Mouse (Mus musculus) midbrain, embryonic 11.5 days (tissue): ENCODE results near the gene Wdr25. TPM values are rescaled to one million over a fixed set of nuclear protein-coding genes. Genes with fewer than 3 reads are reported as not detected.

Experiments
- ATAC-seq: fragments of 200-750 bp; cut with Nextera tagmentation; 2 replicates; pipeline ENCODE4 v1.8.0; 2017; ENCODE audit warnings: moderate TSS enrichment, moderate library complexity; ENCODE audit not compliant: low FRiP score
- DNase-seq: peaks from one replicate; pipeline ENCODE4 v3.0.0; 2015; ENCODE audit warnings: low spot score; ENCODE audit errors: missing footprints
- H3K27ac ChIP-seq: fragments of 300-500 bp; sonication (generic); 2 replicates; pipeline ENCODE4 v1.5.1; 2014; ENCODE audit warnings: low read depth, low read length
- H3K27me3 ChIP-seq: fragments of 300-500 bp; sonication (generic); 2 replicates; pipeline ENCODE4 v1.6.1; 2014; ENCODE audit warnings: mild to moderate bottlenecking, low read length, moderate library complexity, mixed read lengths; ENCODE audit not compliant: control insufficient read depth, insufficient read depth
- H3K36me3 ChIP-seq: fragments of 300-500 bp; sonication (generic); 2 replicates; pipeline ENCODE4 v1.6.1; 2014; ENCODE audit warnings: mild to moderate bottlenecking, low read length, moderate library complexity, mixed read lengths; ENCODE audit not compliant: control insufficient read depth, insufficient read depth
- H3K4me1 ChIP-seq: fragments of 300-500 bp; sonication (generic); 2 replicates; pipeline ENCODE4 v1.6.1; 2014; ENCODE audit warnings: low read length; ENCODE audit not compliant: control insufficient read depth, insufficient read depth
- H3K4me2 ChIP-seq: fragments of 300-500 bp; sonication (generic); 2 replicates; pipeline ENCODE4 v1.6.1; 2014; ENCODE audit warnings: mild to moderate bottlenecking, moderate library complexity
- H3K4me3 ChIP-seq: fragments of 300-500 bp; sonication (generic); 2 replicates; pipeline ENCODE4 v1.5.1; 2014; ENCODE audit warnings: low read depth, low read length
- H3K9ac ChIP-seq: fragments of 300-500 bp; sonication (generic); 2 replicates; pipeline ENCODE4 v1.6.1; 2014; ENCODE audit warnings: low read length
- H3K9me3 ChIP-seq: fragments of 300-500 bp; sonication (generic); 2 replicates; pipeline ENCODE4 v1.6.1; 2016; ENCODE audit warnings: low read length; ENCODE audit not compliant: control insufficient read depth
- WGBS: fragments of 180-500 bp; shearing (Covaris S2); extraction: QIAGEN DNeasy Blood & Tissue Kit; methylation state at CpG from one replicate; pipeline ENCODE4 v1.1.7; 2014; 5-methylcytosine and 5-hydroxymethylcytosine counted together
- polyA plus RNA-seq: library from polyadenylated mRNA; unstranded; fragments of >200 nt; fragmentation: Nextera tagmentation; extraction: Ambion mirVana; gene quantifications from 2 replicates; pipeline ENCODE4 v1.2.1, GENCODE M21; 2014

Wdr25 gene
- polyA plus RNA-seq, 1 experiment from 2014 or later = 4.7 TPM

DNA sequence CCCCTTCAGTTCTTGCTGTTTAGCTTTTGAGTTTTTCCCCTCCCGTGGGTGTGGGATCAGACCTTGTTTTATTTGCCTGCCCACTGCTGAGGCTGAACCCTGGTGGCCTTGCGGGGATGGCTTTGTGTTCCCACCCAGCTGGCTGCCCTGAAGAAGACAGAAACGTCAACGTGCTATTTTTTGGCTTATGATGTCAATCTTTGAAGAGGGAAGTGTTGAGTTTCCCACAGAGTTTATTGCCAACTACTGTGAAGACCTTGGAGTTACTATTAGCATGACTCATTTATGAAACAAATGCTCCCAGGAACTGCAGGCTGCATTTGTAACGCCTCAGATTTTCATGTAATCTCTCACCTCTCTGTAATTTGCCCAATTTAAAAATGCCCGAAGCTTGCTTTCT is 43.4 kb downstream of the Wdr25 start:
- no peaks in the 10 kb centered on the region for H3K36me3 ChIP-seq
- H3K4me2 ChIP-seq = no peak overlapping the region
- no peaks in the 10 kb centered on the region; the same call in 1 of the 2 replicates for H3K4me1 ChIP-seq
- H3K9me3 ChIP-seq = no peaks in the 10 kb centered on the region
- no peaks in the 10 kb centered on the region for H3K27me3 ChIP-seq
- no peak for ATAC-seq
- no peak overlapping the region for H3K9ac ChIP-seq
- WGBS = 73% methylated on average over 6 of the region's 6 CpGs
- H3K27ac ChIP-seq = no peak overlapping the region
- no peak for DNase-seq
- no peak overlapping the region for H3K4me3 ChIP-seq

DNA sequence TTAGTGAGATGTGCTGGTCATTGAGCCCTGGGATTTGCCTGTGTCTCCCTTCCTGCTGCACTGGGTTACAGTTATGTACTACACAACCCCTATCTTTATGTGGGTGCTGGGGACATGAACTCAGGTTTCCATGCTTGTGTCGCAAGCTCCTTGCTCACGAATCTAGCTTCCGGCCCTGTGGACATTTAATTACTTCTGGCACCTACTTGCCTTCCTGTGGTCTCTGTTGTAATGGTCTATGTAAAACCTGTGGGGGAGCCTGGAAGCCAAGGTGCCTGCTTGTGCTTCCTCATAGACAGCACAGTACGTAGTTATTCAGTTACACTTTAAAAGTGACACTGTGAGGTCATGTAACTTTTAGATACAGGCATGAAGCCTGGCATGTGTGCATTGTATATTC is 44.1 kb downstream of the Wdr25 start:
- ATAC-seq (no peak), DNase-seq (no peak)
- no peaks in the 10 kb centered on the region for H3K27me3 ChIP-seq
- no peak overlapping the region for H3K4me3 ChIP-seq
- H3K9ac ChIP-seq = no peak overlapping the region
- no peaks in the 10 kb centered on the region for H3K9me3 ChIP-seq
- no peak overlapping the region for H3K4me2 ChIP-seq
- no peak overlapping the region for H3K27ac ChIP-seq
- H3K36me3 ChIP-seq = no peaks in the 10 kb centered on the region
- 83% methylated on average over 4 of the region's 4 CpGs for WGBS
- no peaks in the 10 kb centered on the region for H3K4me1 ChIP-seq

DNA sequence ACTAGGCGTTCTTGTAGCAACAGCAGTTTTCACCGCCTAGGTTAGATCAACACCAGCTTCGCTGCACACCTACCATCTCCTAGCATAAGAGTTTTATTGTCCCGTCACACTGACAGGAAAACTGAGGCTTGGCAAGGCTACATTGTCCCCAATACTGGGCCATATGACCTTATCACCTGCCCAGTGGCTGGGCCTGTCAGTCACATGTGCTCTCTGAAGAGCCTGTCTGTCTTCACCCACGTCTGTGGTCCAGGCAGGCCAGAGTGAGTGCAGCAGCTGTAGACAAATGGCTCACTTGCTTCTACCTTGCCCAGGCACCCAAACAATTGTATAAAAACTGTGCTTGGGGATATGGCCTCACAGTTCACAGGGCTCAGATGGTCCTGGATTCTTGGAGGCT is 45.4 kb downstream of the Wdr25 start:
- no peak overlapping the region for H3K27ac ChIP-seq
- WGBS = 89% methylated on average over 5 of the region's 5 CpGs

DNA sequence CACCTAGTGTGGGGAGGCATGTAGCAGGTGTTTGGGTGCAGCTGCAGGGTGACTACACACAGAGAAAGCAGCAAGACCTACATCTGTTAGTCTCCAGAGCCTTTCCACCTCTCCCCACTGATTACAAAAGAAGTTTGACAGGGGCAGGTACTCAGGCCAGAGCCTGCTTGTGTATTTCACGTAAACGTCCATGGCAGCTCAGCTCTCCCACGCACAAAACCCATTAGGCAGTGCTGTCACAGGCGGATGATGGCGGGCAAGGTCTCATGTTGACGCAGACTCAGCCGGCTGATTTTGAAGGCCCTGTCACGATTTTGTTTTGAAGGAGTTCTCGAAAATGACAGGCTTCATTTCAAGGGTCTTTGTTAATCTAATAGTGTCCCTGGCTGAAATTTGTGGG is 45.9 kb downstream of the Wdr25 start:
- no peak for ATAC-seq
- Histone ChIP-seq H3K4me3 (no peak overlapping the region), H3K4me1 (peaks cover 2% of the 10 kb centered on the region; the same call in 1 of the 2 replicates), H3K27me3 (no peaks in the 10 kb centered on the region), H3K9me3 (no peaks in the 10 kb centered on the region), H3K4me2 (no peak overlapping the region), H3K27ac (no peak overlapping the region), H3K9ac (no peak overlapping the region), H3K36me3 (no peaks in the 10 kb centered on the region)
- DNase-seq = no peak
- WGBS = 85% methylated on average over 9 of the region's 9 CpGs

More for the DNA sequence above, 45.4 kb downstream of the Wdr25 start:
- Histone ChIP-seq H3K9me3 (no peaks in the 10 kb centered on the region), H3K36me3 (no peaks in the 10 kb centered on the region), H3K4me1 (peaks cover 2% of the 10 kb centered on the region; the same call in 1 of the 2 replicates), H3K4me2 (no peak overlapping the region), H3K4me3 (no peak overlapping the region), H3K9ac (no peak overlapping the region), H3K27me3 (no peaks in the 10 kb centered on the region)
- ATAC-seq (no peak), DNase-seq (no peak)

DNA sequence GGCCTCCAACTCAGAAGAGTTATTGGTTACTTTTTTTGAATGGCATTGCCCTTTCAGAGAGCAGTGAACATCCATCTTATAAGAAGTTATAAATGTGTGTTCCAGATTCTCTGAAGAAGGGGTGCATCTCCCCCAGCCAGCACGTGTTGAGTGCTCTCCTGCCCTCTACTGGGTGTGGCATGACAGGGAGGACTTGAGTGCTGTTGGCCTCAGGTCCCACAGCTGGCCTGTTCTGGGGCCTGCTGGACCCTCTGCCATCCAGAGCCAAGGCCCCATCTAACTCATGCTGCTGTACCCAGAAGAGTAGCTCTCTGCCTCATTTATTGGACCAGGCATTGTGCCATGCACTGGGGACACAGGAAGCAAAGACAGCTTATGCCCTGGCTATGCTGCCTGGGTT is 46.8 kb downstream of the Wdr25 start:
- ATAC-seq (no peak), DNase-seq (peak; percentile 53)
- Histone ChIP-seq H3K4me2 (no peak overlapping the region), H3K27me3 (no peaks in the 10 kb centered on the region), H3K4me3 (no peak overlapping the region), H3K27ac (no peak overlapping the region), H3K36me3 (no peaks in the 10 kb centered on the region), H3K9me3 (no peaks in the 10 kb centered on the region), H3K9ac (no peak overlapping the region), H3K4me1 (peaks cover 2% of the 10 kb centered on the region; the same call in 1 of the 2 replicates)
- WGBS = 50% methylated on average over 1 of the region's 1 CpGs

DNA sequence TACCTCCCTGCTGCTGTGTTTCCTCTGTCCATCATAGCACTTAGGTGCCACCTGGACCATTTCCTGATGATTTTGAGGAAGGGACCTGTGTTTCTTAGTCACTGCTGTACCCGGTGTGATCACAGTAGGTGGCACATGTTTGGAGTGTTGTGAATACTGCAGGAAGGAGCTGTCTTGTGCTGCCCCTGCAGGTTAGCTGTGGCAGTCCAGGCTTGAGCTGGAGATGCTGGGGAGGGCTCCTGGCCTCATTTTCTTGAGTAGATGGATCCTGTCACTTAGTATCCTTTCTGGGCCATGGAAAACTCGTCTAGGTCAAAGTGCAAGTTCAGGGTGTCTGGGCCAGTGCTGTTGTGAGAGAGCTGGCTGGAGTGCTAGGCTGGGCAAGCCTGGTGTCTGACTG is 47.9 kb downstream of the Wdr25 start:
- peaks cover 2% of the 10 kb centered on the region; the same call in 1 of the 2 replicates for H3K4me1 ChIP-seq
- H3K27ac ChIP-seq = no peak overlapping the region
- H3K9ac ChIP-seq = no peak overlapping the region
- 58% methylated on average over 2 of the region's 2 CpGs for WGBS
- H3K4me2 ChIP-seq = no peak overlapping the region
- H3K27me3 ChIP-seq = no peaks in the 10 kb centered on the region
- H3K9me3 ChIP-seq = no peaks in the 10 kb centered on the region
- ATAC-seq = no peak
- no peak overlapping the region for H3K4me3 ChIP-seq
- no peaks in the 10 kb centered on the region for H3K36me3 ChIP-seq
- DNase-seq = no peak

DNA sequence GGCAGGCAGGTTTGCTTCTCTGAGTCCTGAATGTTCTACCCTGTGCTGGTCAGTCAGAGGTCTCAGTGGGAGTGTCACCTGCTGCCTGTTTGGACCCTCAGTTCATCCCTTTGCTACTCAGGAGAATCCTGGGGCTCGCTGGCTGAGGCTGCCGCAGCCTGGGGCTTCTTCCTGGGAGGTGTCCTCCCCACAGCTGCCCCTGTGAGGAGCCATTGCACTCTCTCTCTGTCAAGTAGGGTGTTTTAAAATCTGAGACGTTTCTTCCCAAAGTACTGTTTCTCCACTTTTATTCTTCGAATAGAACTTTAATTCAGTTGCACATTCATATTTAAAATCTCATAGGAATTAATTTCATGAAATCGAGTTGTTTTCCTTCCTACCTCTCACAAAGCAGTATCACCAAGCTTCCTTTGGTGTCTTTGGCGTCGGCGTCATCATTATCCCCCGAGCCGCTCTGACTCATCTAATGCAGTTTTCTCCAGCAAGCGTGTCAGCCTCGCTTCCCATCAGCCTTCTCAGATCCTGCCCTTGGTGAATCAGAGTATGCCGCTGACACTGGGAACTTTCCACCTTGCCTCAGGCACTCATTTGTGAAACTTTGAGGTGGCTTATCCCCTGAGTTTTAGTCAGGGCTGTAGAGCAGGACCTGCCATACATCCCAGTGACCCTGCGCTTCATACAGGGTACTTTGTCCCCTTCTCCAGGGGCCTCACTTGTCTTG is 48.9 kb downstream of the Wdr25 start:
- H3K27ac ChIP-seq = no peak overlapping the region
- H3K4me3 ChIP-seq = no peak overlapping the region
- no peaks in the 10 kb centered on the region for H3K36me3 ChIP-seq
- 89% methylated on average over 14 of the region's 14 CpGs for WGBS
- no peak overlapping the region for H3K4me2 ChIP-seq
- peak; percentile 82 for DNase-seq
- H3K9me3 ChIP-seq = no peaks in the 10 kb centered on the region
- no peak overlapping the region for H3K9ac ChIP-seq
- H3K4me1 ChIP-seq = peaks cover 2% of the 10 kb centered on the region; the same call in 1 of the 2 replicates
- no peak for ATAC-seq
- H3K27me3 ChIP-seq = no peaks in the 10 kb centered on the region

DNA sequence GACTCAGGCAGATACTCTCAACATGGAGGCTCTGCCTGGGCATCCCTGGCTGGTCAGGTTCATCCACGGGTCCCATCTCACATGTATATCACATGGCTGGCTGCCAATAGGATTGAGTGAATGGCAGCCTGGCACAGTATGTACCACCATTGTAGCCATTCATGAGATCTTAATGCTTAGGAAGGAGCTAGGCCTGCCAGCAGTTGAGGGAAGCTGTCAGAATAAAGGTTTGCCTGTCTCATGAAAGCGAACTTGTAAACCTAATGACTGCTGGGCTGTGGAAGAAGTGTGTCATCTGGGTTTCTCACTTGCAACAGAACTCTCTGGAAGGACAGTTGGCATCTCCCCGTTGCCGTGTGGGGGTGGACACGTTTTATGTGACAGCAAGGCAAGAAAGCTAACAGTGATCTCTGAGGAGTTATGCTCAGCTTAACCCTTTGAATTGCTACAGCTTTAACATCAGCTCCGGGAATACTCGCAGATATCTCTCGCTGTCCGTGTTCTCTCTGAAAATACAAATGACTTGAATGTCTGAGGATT is 59.6 kb downstream of the Wdr25 start:
- Histone ChIP-seq H3K4me3 (no peak overlapping the region), H3K9ac (no peak overlapping the region), H3K9me3 (no peaks in the 10 kb centered on the region), H3K4me1 (peaks cover 8% of the 10 kb centered on the region), H3K4me2 (no peak overlapping the region), H3K36me3 (no peaks in the 10 kb centered on the region), H3K27me3 (no peaks in the 10 kb centered on the region), H3K27ac (no peak overlapping the region)
- 85% methylated on average over 9 of the region's 9 CpGs for WGBS
- ATAC-seq = no peak
- peak; percentile 80 for DNase-seq

DNA sequence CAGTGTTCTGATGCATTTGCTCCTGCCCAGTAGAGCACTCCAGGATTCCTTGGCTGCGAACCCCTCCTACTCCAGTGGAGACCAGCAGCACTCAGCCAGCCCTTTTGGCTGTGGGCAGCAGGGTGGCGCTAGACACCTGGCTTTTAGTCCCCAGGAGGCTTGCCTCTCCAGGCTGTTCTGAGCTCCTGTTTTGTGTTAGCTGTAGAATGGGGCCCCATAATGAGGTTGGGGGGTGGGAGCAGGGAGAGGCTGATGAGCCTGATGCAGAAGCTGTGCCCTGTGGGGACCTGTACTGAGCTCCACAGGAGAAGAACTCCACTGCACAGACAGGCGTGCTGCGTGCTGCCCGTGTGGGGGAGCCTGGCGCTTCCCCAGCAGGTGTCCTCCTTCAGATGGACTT is 60.4 kb downstream of the Wdr25 start:
- H3K9ac ChIP-seq = no peak overlapping the region
- ATAC-seq = peak; percentile 66
- H3K4me1 ChIP-seq = peaks cover 12% of the 10 kb centered on the region

More for the DNA sequence above, 60.4 kb downstream of the Wdr25 start:
- Histone ChIP-seq H3K4me2 (no peak overlapping the region), H3K36me3 (no peaks in the 10 kb centered on the region), H3K4me3 (no peak overlapping the region), H3K27ac (no peak overlapping the region), H3K9me3 (no peaks in the 10 kb centered on the region), H3K27me3 (no peaks in the 10 kb centered on the region)
- 16% methylated on average over 6 of the region's 6 CpGs for WGBS
- peak; percentile 84 for DNase-seq
